Mouse (Mus musculus) forebrain, embryonic 13.5 days (tissue): Measurements from ENCODE around the gene Fosl1. TPM values are rescaled to one million over a fixed set of nuclear protein-coding genes. Genes with fewer than 3 reads are reported as not detected.
"Not testable (repeated sequence)": the region's sequence is repeated elsewhere in the genome, so short reads cannot be mapped to it uniquely, and the experiment has no call there.

Experiments
- ATAC-seq: fragments of 200-750 bp; cut with Nextera tagmentation; 2 replicates; pipeline ENCODE4 v1.8.0; 2017
- H3K27ac ChIP-seq: fragments of 300-500 bp; sonication (generic); 2 replicates; pipeline ENCODE4 v1.5.1; 2015; ENCODE audit warnings: inconsistent platforms, mild to moderate bottlenecking, moderate library complexity
- H3K27me3 ChIP-seq: fragments of 300-500 bp; sonication (generic); 2 replicates; pipeline ENCODE4 v1.6.1; 2015; ENCODE audit warnings: mild to moderate bottlenecking, inconsistent platforms
- H3K36me3 ChIP-seq: fragments of 300-500 bp; sonication (generic); 2 replicates; pipeline ENCODE4 v1.6.1; 2015; ENCODE audit warnings: mild to moderate bottlenecking, inconsistent platforms; ENCODE audit not compliant: poor library complexity, severe bottlenecking
- H3K4me1 ChIP-seq: fragments of 300-500 bp; sonication (generic); 2 replicates; pipeline ENCODE4 v1.6.1; 2015; ENCODE audit warnings: inconsistent platforms
- H3K4me2 ChIP-seq: fragments of 300-500 bp; sonication (generic); 2 replicates; pipeline ENCODE4 v1.6.1; 2015; ENCODE audit warnings: inconsistent platforms, mild to moderate bottlenecking, moderate library complexity
- H3K4me3 ChIP-seq: fragments of 300-500 bp; sonication (generic); 2 replicates; pipeline ENCODE4 v1.5.1; 2015; ENCODE audit warnings: mild to moderate bottlenecking, inconsistent platforms
- H3K9ac ChIP-seq: fragments of 300-500 bp; sonication (generic); 2 replicates; pipeline ENCODE4 v1.6.1; 2015; ENCODE audit warnings: mild to moderate bottlenecking, inconsistent platforms
- H3K9me3 ChIP-seq: fragments of 300-500 bp; sonication (generic); replicated peaks from 2 replicates; pipeline ENCODE4 v1.6.1; 2016; ENCODE audit warnings: inconsistent platforms
- WGBS: fragments of 180-500 bp; shearing (Covaris S2); methylation state at CpG from one replicate; pipeline ENCODE4 v1.1.7; 2015; 5-methylcytosine and 5-hydroxymethylcytosine counted together
- polyA plus RNA-seq: library from polyadenylated mRNA; unstranded; fragments of >200 nt; fragmentation: Nextera tagmentation; extraction: Ambion mirVana; gene quantifications from 2 replicates; pipeline ENCODE4 v1.2.1, GENCODE M21; 2015

The Fosl1 gene
- not detected in 2 replicates for polyA plus RNA-seq

DNA sequence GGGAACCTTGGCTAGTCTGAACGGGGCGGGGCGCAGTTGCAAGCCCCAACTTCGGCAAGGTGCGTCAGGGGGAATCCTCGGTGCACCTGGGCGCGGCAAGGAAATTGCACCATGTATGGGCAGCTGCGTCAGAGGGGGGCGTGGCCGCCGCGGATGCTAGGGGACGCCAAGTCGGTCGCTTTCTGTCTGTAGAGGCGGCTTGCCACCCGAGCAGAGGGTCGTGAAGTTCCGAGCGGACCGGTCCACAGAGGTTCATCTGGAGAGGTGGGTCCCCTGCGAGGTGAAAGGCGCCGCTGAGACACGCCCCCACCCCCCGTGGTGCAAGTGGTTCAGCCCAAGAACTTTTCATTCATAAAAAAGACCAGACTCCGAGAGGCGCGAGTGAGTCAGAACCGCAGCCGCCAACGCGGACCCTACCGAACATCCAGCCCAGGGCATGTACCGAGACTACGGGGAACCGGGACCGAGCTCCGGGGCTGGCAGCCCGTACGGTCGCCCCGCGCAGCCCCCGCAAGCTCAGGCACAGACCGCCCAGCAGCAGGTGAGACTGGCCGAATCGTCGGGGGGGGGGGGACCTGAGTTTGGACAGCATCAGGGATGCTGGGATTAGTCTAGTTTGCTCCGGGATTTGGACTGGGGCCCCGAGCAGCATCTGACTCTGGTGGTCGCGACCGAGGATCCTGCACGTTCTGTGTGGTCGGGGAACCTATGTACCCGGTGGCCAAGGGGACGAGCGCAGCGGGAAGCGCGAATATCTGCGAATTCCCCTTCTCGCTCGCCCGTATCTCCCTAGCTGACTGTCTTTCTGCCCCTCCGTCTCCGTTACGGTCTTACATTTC lies at the start of gene Fosl1:
Gene Fosl1, plus strand, starts transcription at position 33 of the 839 bp plus-strand sequence.
- WGBS: 1% methylated on average over 70 of the region's 70 CpGs
- Histone ChIP-seq H3K9me3 (no peaks in the 10 kb centered on the region), H3K9ac (peak within 1 kb of the TSS; percentile 61), H3K4me1 (peaks cover 17% of the 10 kb centered on the region), H3K27ac (no peak within 1 kb of the TSS), H3K27me3 (peaks cover 67% of the 10 kb centered on the region), H3K4me2 (peak within 1 kb of the TSS; percentile 95), H3K4me3 (peak within 1 kb of the TSS; percentile 53), H3K36me3 (no peaks in the 10 kb centered on the region)
- ATAC-seq: peak; percentile 70

DNA sequence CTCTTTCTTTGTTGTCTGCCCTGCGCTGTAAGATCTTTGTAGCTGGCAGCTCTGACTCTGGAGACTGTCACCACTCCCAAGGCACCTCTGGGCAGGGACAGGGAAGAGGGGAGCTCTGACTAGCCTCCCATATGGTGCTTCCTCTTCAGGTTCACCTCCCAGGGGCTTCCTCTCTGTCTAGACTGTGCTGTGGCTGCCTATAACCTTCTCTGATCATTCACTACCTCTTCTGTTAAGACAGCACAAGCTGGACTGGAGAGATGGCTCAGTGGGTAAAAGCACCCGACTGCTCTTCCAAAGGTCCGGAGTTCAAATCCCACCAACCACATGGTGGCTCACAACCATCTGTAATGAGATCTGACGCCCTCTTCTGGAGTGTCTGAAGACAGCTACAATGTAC lies 46.3 kb upstream of the Fosl1 start:
- WGBS: 75% methylated on average over 4 of the region's 4 CpGs

DNA sequence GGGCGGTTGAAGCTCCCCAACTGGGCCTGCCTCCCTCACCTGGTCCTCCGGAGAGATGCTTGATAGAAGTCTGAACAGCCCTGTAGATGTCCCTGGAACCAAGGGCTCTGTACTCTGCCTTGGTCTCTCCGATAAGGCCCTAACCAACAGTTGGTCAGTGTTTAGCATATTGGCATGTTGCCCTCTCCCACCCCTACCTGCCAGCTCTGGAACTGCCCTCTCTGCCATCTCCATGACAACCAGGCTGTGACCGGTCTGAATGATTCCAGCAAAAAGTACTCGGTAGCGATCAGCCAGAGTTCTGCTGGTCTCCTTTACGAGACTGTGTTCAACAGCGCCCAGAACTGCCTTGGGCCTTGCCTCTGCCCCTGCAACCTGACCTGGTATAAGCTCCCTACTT lies 45.1 kb upstream of the Fosl1 start, which contains the start of gene Tsga10ip:
Gene Tsga10ip, minus strand, starts transcription at position 234 of the 400 bp plus-strand sequence.
- no peaks in the 10 kb centered on the region for H3K36me3 ChIP-seq
- no peak within 1 kb of the TSS for H3K27ac ChIP-seq
- H3K9ac ChIP-seq: peak within 1 kb of the TSS; percentile 21; the same call in 1 of the 2 replicates
- no peaks in the 10 kb centered on the region for H3K27me3 ChIP-seq
- no peak within 1 kb of the TSS for H3K4me2 ChIP-seq
- H3K9me3 ChIP-seq: no peaks in the 10 kb centered on the region
- ATAC-seq: no peak
- WGBS: 77% methylated on average over 8 of the region's 8 CpGs
- peaks cover 7% of the 10 kb centered on the region for H3K4me1 ChIP-seq
- H3K4me3 ChIP-seq: no peak within 1 kb of the TSS

More for the DNA sequence above, 46.3 kb upstream of the Fosl1 start:
- not testable (repeated sequence) for H3K4me2 ChIP-seq, H3K4me3 ChIP-seq, H3K27ac ChIP-seq, H3K4me1 ChIP-seq, H3K36me3 ChIP-seq, ATAC-seq, H3K9me3 ChIP-seq, H3K9ac ChIP-seq, H3K27me3 ChIP-seq

DNA sequence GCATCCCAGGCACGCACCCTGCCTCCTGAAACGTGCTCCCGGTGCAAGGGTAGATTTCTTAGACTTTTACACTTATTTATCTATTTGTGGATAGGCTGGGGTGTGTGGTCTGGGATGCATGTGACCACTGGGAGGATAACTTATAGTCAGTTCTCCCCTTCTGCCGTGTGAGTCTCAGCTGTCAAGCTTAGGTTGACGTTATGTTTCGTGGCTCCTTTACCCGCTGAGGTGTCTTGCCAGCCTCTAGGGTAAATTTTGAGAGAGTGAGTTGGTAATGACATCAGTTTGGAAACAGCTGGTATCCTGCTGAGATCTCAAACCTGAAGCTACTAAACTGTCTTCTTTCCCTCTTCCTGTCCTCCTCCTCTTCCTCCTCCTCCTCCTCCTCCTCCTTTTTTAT lies 41.4 kb upstream of the Fosl1 start:
- Histone ChIP-seq H3K27ac (peak overlapping the region; percentile 57), H3K9me3 (no peaks in the 10 kb centered on the region), H3K9ac (peak overlapping the region; percentile 56; the same call in 1 of the 2 replicates), H3K4me2 (peak overlapping the region; percentile 63), H3K36me3 (no peaks in the 10 kb centered on the region), H3K4me3 (peak overlapping the region; percentile 38), H3K4me1 (peaks cover 15% of the 10 kb centered on the region), H3K27me3 (no peaks in the 10 kb centered on the region)
- 30% methylated on average over 7 of the region's 7 CpGs for WGBS
- ATAC-seq: no peak

DNA sequence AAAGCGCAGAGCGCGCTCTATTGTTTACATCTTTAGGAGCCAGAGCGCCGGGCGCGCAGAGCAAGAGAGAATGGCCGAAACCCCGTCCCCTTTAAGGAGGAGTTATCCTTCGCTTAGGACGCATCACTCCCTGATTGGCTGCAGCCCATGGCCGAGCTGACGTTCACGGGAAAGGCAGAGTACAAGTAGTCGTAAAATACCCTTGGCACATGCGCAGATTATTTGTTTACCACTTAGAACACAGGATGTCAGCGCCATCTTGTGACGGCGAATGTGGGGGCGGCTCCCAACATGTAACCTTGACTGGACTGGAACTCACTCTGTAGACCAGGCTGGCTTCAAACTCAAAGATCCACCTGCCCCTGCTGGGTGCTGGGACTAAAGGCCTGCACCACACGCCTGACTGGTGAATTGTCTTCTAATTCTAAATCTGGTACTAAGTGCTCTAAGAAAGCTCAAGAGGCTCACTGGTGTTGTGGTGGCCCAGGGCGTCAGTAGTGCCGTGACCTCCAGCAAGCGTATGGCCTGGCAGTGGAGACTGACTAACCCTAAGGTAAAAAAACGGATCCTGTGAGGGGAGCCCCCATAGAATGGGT lies 40.7 kb upstream of the Fosl1 start:
- H3K9me3 ChIP-seq, H3K36me3 ChIP-seq, H3K27me3 ChIP-seq: not testable (repeated sequence)
- Histone ChIP-seq H3K4me1 (peaks cover 15% of the 10 kb centered on the region), H3K27ac (peak overlapping the region; percentile 79), H3K4me3 (peak overlapping the region; percentile 51), H3K9ac (peak overlapping the region; percentile 70), H3K4me2 (peak overlapping the region; percentile 79)
- ATAC-seq: peak; percentile 87
- WGBS: 19% methylated on average over 25 of the region's 25 CpGs

DNA sequence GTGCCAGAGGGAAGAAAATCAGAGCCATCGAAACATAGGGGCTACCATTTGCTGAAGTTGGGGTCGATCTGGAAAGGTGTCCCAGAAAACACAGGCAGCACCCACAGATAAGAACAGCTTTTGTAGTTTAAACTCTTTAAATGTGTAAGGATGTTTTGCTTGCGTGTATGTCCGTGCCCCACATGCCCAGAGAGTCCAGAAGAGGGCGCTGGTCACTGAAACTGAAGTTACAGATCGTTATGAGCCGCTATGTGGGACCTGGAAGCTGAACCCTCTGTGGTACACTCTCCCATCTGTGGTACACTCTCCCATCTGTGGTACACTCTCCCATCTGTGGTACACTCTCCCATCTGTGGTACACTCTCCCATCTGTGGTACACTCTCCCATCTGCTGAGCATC lies 40.2 kb upstream of the Fosl1 start:
- no peaks in the 10 kb centered on the region for H3K36me3 ChIP-seq
- H3K27ac ChIP-seq: peak overlapping the region; percentile 79
- no peaks in the 10 kb centered on the region for H3K27me3 ChIP-seq
- H3K9me3 ChIP-seq: no peaks in the 10 kb centered on the region
- H3K4me2 ChIP-seq: peak overlapping the region; percentile 79
- peak overlapping the region; percentile 70 for H3K9ac ChIP-seq
- peak overlapping the region; percentile 51 for H3K4me3 ChIP-seq
- peaks cover 15% of the 10 kb centered on the region for H3K4me1 ChIP-seq
- ATAC-seq: peak; percentile 57
- WGBS: 16% methylated on average over 7 of the region's 7 CpGs

DNA sequence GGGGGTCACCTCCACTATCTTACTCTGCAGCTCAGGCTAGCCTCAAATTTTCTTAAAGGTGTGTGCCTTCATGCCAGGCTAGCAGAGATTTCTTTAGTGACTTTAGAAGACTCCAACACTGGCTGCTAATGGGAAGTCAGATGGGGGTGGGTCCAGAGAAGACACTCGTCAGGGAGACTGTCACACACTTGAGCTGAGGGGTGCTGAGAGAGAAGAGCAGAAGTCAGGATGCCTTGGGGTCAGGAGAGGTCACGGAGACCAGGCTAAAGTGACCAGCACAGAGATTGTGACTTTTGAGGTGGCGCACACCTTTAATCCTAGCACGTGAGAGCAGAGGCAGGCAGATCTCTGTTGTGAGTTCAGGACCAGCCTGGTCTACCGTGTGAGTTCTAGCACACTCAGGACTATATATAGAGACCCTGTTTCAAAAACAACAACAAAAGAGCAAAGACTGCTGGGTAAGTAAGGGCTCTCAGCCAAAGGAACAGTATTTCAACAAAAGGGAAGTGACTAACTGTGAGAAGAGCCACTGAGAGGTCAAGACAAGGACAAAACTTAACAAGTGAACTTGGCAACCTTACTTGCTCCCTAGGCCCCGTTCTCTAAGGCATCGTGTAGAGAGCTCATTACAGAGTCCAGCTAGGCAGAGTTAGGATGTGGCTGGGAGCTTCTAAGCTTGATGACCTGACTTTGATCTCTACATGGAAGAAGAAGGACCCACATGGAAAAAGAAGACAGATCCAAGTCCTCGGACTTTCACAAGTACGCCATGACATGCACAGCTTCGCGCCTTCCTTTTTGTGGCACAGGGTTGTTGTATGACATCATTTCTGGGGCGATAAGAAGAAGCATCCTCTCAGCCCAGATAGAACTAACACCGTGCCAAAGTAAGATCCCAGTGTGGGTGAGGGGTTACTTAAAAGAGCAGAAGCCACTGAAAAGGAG lies 39.0 kb upstream of the Fosl1 start:
- Histone ChIP-seq H3K9ac (no peak overlapping the region), H3K27me3 (no peaks in the 10 kb centered on the region), H3K9me3 (no peaks in the 10 kb centered on the region), H3K4me1 (peaks cover 15% of the 10 kb centered on the region), H3K36me3 (no peaks in the 10 kb centered on the region), H3K4me2 (peak overlapping the region; percentile 79), H3K4me3 (no peak overlapping the region), H3K27ac (no peak overlapping the region)
- 90% methylated on average over 13 of the region's 13 CpGs for WGBS
- ATAC-seq: no peak

DNA sequence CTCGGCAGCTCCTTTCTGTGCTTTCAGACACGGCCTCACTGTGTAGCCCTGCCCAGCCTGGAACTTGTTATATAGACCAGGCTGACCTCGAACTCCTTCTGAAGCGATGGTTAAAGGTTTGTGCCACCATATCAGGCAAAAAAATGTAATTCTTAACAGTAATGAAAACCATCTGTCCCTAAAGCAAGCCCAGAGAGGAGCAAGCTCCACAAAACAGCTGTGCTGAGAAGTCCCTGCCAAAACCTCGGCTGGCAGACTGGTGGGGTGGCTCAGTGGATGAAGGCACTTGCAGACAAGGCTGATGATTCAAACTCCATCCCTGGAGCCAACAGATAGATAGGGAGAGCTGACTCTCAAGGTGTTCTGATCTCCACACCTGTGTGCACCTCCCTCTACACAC lies 38.3 kb upstream of the Fosl1 start:
- Histone ChIP-seq H3K4me3 (no peak overlapping the region), H3K36me3 (no peaks in the 10 kb centered on the region), H3K9me3 (no peaks in the 10 kb centered on the region), H3K27ac (no peak overlapping the region), H3K4me2 (no peak overlapping the region), H3K9ac (no peak overlapping the region), H3K27me3 (no peaks in the 10 kb centered on the region), H3K4me1 (peaks cover 15% of the 10 kb centered on the region)
- 89% methylated on average over 5 of the region's 5 CpGs for WGBS
- no peak for ATAC-seq

DNA sequence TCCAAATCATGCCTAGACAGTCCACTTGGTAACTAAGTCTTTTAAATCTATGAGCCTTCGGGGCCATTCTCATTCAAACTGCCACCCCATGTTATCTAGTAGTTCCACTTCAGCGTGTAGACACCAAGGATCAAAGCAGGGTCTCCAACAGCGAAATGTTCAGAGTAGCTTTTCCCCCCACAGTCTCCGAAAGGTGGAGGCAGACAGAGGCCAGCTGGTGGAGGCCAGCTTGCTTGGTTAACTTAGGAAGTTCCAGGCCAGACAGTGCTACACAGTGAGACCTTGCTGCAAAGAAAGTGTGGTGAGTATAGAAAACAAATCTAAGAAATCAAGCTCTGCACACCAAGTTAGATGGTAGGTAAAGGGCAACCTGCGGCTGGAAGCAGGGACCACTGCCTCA lies 36.7 kb upstream of the Fosl1 start:
- H3K4me3 ChIP-seq: no peak overlapping the region
- no peaks in the 10 kb centered on the region for H3K9me3 ChIP-seq
- H3K36me3 ChIP-seq: no peaks in the 10 kb centered on the region
- peaks cover 15% of the 10 kb centered on the region for H3K4me1 ChIP-seq
- no peak for ATAC-seq
- H3K27ac ChIP-seq: no peak overlapping the region
- WGBS: 88% methylated on average over 5 of the region's 5 CpGs
- no peaks in the 10 kb centered on the region for H3K27me3 ChIP-seq
- H3K9ac ChIP-seq: no peak overlapping the region
- no peak overlapping the region for H3K4me2 ChIP-seq

DNA sequence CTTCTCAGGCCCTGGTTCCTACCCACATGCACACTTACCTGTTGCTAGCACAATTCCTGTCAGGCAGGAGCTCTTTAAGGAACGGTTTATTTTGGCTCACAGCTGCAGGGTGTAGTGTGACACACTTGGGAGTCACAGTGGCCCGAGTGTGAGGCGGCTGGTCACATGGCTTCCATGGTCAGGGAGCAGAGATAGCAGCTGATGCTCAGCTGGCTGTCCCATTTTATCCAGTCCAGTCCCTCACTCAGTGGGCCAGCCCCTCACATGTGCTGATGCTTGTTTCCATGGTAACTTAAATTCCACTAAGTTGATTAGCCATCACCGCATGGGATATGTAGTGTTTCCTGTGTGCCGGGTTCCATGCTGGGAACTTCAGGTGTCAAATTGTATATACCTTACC lies 35.4 kb upstream of the Fosl1 start:
- ATAC-seq: no peak
- Histone ChIP-seq H3K4me2 (no peak overlapping the region), H3K9me3 (no peaks in the 10 kb centered on the region), H3K27ac (no peak overlapping the region), H3K4me3 (no peak overlapping the region), H3K27me3 (no peaks in the 10 kb centered on the region), H3K36me3 (no peaks in the 10 kb centered on the region), H3K4me1 (peaks cover 11% of the 10 kb centered on the region), H3K9ac (no peak overlapping the region)
- 77% methylated on average over 5 of the region's 5 CpGs for WGBS

DNA sequence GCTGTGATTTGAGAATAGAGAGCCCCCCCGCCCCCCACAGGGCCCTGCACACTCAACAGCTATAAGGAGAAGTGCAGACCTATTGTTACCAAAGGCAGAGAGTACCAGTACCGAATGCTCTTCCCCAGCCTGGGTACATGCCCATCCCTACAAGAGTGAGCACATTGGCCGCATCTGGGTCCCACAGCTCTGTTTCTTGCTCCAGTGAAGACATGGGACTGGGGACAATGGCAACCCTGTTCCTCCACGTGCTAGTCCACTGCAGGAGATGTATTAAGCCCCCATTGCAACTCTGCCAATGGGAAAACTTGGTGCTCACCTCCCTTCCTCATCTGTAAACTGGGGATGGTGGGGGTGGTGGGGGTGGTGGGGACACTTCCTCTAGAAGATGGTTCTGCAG lies 33.5 kb upstream of the Fosl1 start:
- 74% methylated on average over 4 of the region's 4 CpGs for WGBS
- no peak overlapping the region for H3K9ac ChIP-seq

More for the DNA sequence above, 33.5 kb upstream of the Fosl1 start:
- no peaks in the 10 kb centered on the region; the same call in 1 of the 2 replicates for H3K4me1 ChIP-seq
- no peak overlapping the region for H3K4me3 ChIP-seq
- H3K9me3 ChIP-seq: no peaks in the 10 kb centered on the region
- H3K27me3 ChIP-seq: no peaks in the 10 kb centered on the region
- no peak overlapping the region for H3K27ac ChIP-seq
- no peaks in the 10 kb centered on the region for H3K36me3 ChIP-seq
- ATAC-seq: no peak
- H3K4me2 ChIP-seq: no peak overlapping the region
